In genomic region chr1:150392638-150393487, GRCm38 (mm10) we compare ENCODE assay signal across 1 mouse cellular context.
TF ChIP-seq lines count a peak whose summit lies in the region.

TSS of gene Tpr (plus strand) at chr1:150392838.
TSS of gene Odr4 (minus strand) at chr1:150393080.

TF ChIP-seq in MEL, 35 proteins besides CTCF, POLR2A, EP300 and RAD21 (continued from another document):
- no peak for TF ChIP-seq GATA1 (IDR thresholded peaks at IDR 0.05; ENCODE audit: low read depth, low read length)
- TF ChIP-seq ZNF384 (IDR thresholded peaks at IDR 0.05; ENCODE audit: low read depth, low read length): peak; percentile 63; the same call in 1 of the 2 replicates
- TF ChIP-seq MAX (IDR thresholded peaks at IDR 0.05; ENCODE audit: low read length): peak; percentile 82
- no peak for TF ChIP-seq USF1 (IDR thresholded peaks at IDR 0.05; ENCODE audit: low read depth, low read length)
- TF ChIP-seq POLR2AphosphoS2 (IDR thresholded peaks at IDR 0.05; ENCODE audit: low read length): peak; percentile 28; the same call in 1 of the 2 replicates
- TF ChIP-seq NRF1 (IDR thresholded peaks at IDR 0.05; ENCODE audit: insufficient read depth, low read depth, low read length, poor library complexity, severe bottlenecking): peak; percentile 90
- no peak for TF ChIP-seq ZKSCAN1 (IDR thresholded peaks at IDR 0.05; ENCODE audit: low read depth, low read length)
- no peak for TF ChIP-seq GABPA (IDR thresholded peaks at IDR 0.05; ENCODE audit: low read depth, low read length)
- peak; percentile 77 for TF ChIP-seq MXI1 (IDR thresholded peaks at IDR 0.05; ENCODE audit: low read depth, low read length)
- TF ChIP-seq ZMIZ1 (IDR thresholded peaks at IDR 0.05; ENCODE audit: low read depth, low read length): peak; percentile 84; the same call in 1 of the 2 replicates
- TF ChIP-seq KAT2A (conservative IDR thresholded peaks at IDR 0.05; ENCODE audit: low read depth, low read length): peak; percentile 96
- no peak for TF ChIP-seq CHD1 (IDR thresholded peaks at IDR 0.05; ENCODE audit: low read depth, low read length)
- peak; percentile 97 for TF ChIP-seq SIN3A (IDR thresholded peaks at IDR 0.05; ENCODE audit: low read length)
TF ChIP-seq in MEL: peak in this region for 21.
